Mouse (Mus musculus) bone marrow macrophage, adult 2 months (primary cell): ENCODE results near the gene Cldn9.

Experiments
- CTCF ChIP-seq: IDR thresholded peaks from 2 replicates; pipeline ENCODE4 v1.5.1; 2012; ENCODE audit warnings: low read depth, mild to moderate bottlenecking, low read length, moderate library complexity
- POLR2A ChIP-seq: IDR thresholded peaks from 2 replicates; pipeline ENCODE4 v1.6.1; 2012; ENCODE audit warnings: mild to moderate bottlenecking, low read depth, low read length, borderline replicate concordance

GRCm38 (mm10) chr17:23654410-23654809 lies 29.4 kb downstream of the Cldn9 start:
- TF ChIP-seq POLR2A: no peak
- TF ChIP-seq CTCF: no peak
